Mouse (Mus musculus): ENCODE data around the gene Gucd1.

- no peak for TF ChIP-seq CTCF (IDR thresholded peaks at IDR 0.05; ENCODE audit: insufficient read depth, low read length)
- TF ChIP-seq POLR2A (IDR thresholded peaks at IDR 0.05; ENCODE audit: borderline replicate concordance, extremely low read depth, low read depth, low read length) = no peak
Observed at GRCm38 (mm10) chr10:75548486-75548885, 30.7 kb upstream of the Gucd1 start.
